Mouse (Mus musculus) frontal cortex, adult 2 months (tissue): ENCODE data around the gene Pde10a. TPM values are rescaled to one million over a fixed set of nuclear protein-coding genes. Genes with fewer than 3 reads are reported as not detected.
A peak's percentile ranks its signal among the peaks of the same experiment; 100 is the strongest.

Experiments
- DNase-seq, 2 experiments: peaks; one replicate each; pipeline ENCODE4 v3.0.0; 2022; ENCODE audit warnings: low spot score in 1 of 2; ENCODE audit errors: extremely low spot score in 1 of 2
- polyA plus RNA-seq: library from polyadenylated mRNA; depleted of rRNA; stranded (reverse); fragments of >200 nt; gene quantifications from 2 replicates; pipeline ENCODE4 v1.2.3, GENCODE M21; 2012; rRNA removed

Gene Pde10a
- polyA plus RNA-seq, 1 experiment = 31.8 TPM

GRCm38 (mm10) chr17:8986551-8986950, 461.4 kb downstream of the Pde10a start:
- peak; percentile 46 to 81 for DNase-seq

- DNase-seq = peak in 1 of 2 experiments; percentile 15
Measured at GRCm38 (mm10) chr17:8987369-8987768, 462.2 kb downstream of the Pde10a start.

GRCm38 (mm10) chr17:8988119-8988807, 463.1 kb downstream of the Pde10a start, which contains the start of gene 1700010I14Rik:
Gene 1700010I14Rik, plus strand, starts transcription at chr17:8988333.
- DNase-seq = peak; percentile 79 to 92

- DNase-seq = peak in 1 of 2 experiments; percentile 60
Measured at GRCm38 (mm10) chr17:8991160-8991559, 466.0 kb downstream of the Pde10a start.

- DNase-seq = no peak
Measured at GRCm38 (mm10) chr17:8995344-8995743, 470.2 kb downstream of the Pde10a start.

GRCm38 (mm10) chr17:9002438-9002837, 477.3 kb downstream of the Pde10a start:
- peak in 1 of 2 experiments; percentile 74 for DNase-seq

GRCm38 (mm10) chr17:9004516-9004915, 479.3 kb downstream of the Pde10a start:
- no peak for DNase-seq

GRCm38 (mm10) chr17:9023198-9023942, 498.2 kb downstream of the Pde10a start:
- DNase-seq = peak; percentile 17 to 36

GRCm38 (mm10) chr17:9030181-9030580, 505.0 kb downstream of the Pde10a start:
- DNase-seq = no peak

GRCm38 (mm10) chr17:9031241-9032141, 506.3 kb downstream of the Pde10a start:
- DNase-seq = peak; percentile 72 to 94

GRCm38 (mm10) chr17:9032362-9033044, 507.3 kb downstream of the Pde10a start:
- peak; percentile 14 to 48 for DNase-seq

GRCm38 (mm10) chr17:9033511-9033910, 508.3 kb downstream of the Pde10a start:
- no peak for DNase-seq

GRCm38 (mm10) chr17:9035561-9036348, 510.6 kb downstream of the Pde10a start:
- no peak for DNase-seq

Other genes starting within 250 kb of the Pde10a start
- gene Mpc1, start 242.5 kb upstream of the Pde10a start, polyA plus RNA-seq = 383 and 417 TPM in 2 replicates
- gene Sft2d1, start 214.3 kb upstream of the Pde10a start, polyA plus RNA-seq = 117 and 134 TPM in 2 replicates
- gene Prr18, start 187.9 kb upstream of the Pde10a start, polyA plus RNA-seq = 23.2 and 27.8 TPM in 2 replicates
- 1.1 and 1.5 TPM in 2 replicates for gene T2, start 169.4 kb upstream of the Pde10a start, polyA plus RNA-seq
- 0.26 and 0.29 TPM in 2 replicates for gene T, start 90.9 kb upstream of the Pde10a start, polyA plus RNA-seq
- not detected in 2 replicates for gene Gm17087, start 41.6 kb downstream of the Pde10a start, polyA plus RNA-seq